27 mouse cellular contexts compared by ENCODE assay signal in the genomic region with DNA sequence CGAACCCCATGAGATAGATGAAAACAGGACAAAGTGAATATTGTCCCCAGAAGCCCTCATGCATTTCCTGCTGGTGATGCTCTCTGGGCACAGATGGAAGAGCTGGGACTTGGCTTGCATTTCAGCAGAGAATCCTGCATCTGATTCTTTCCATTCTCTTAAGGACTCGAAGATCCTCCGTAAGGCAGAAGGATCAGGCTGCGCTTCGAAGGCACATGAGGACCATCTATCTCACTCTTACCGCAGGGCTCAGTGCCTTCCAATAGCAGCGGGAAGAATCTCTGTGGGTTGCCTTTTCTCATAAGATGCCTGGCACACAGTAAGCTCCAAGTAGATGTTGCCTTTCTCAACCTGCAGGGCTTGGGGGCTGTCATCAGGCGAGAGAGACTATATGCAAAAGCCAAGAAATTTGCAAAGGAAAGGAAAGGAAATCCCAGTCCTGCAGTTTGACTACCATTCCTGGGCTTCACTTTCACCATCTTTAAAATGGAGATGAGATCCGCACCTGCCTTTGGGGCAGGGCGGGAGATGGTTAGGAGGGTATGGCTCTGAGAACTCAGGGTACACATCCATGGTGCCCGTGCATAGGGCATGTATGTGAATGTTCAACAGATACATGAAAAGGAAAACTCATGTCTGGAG. TPM values are rescaled to one million over a fixed set of nuclear protein-coding genes. Genes with fewer than 3 reads are reported as not detected.
DNase-seq lines count a peak whose midpoint lies in the region; ATAC-seq and TF ChIP-seq lines count a peak whose summit lies in the region.
"Had no signal": no experiment of that assay in that cellular context is flagged by ENCODE, and none has a peak within 500 bp of the region (broad histone marks: within the 10 kb centered on the region; RNA-seq: fewer than 3 reads in every experiment).

No protein-coding gene starts in this region.

- no peaks in the 10 kb centered on the region for H3K27me3 ChIP-seq in forebrain, postnatal 0 days (ENCODE audit: insufficient read depth, low read length)
- no peaks in the 10 kb centered on the region for H3K27me3 ChIP-seq in forebrain, embryonic 10.5 days (ENCODE audit: poor library complexity, severe bottlenecking)
- H3K27me3 ChIP-seq: CH12.LX; embryonic facial prominence, embryonic 12.5 days; forebrain, embryonic 12.5 days; heart, embryonic 13.5 days; kidney, embryonic 15.5 days; limb, embryonic 13.5 days; liver, embryonic 13.5 days; megakaryocyte, embryonic 14.5 days; midbrain, embryonic 13.5 days had no signal

- no peaks in the 10 kb centered on the region for H3K36me3 ChIP-seq in forebrain, postnatal 0 days (ENCODE audit: insufficient read depth)
- no peaks in the 10 kb centered on the region for H3K36me3 ChIP-seq in forebrain, embryonic 10.5 days (replicated peaks)
- H3K36me3 ChIP-seq: embryonic facial prominence, embryonic 12.5 days; forebrain, embryonic 12.5 days; heart, embryonic 13.5 days; kidney, embryonic 15.5 days; limb, embryonic 13.5 days; liver, embryonic 13.5 days; midbrain, embryonic 13.5 days had no signal

- 74% methylated on average over 11 of the region's 11 CpGs for WGBS in forebrain, postnatal 0 days
- WGBS in forebrain, embryonic 10.5 days, result 76% methylated on average over 11 of the region's 11 CpGs

- H3K4me1 ChIP-seq in forebrain, postnatal 0 days (ENCODE audit: insufficient read depth), result 0 out of 2 replicates have a peak, but pooled peaks cover 3% of the 10 kb centered on the region
- no peaks in the 10 kb centered on the region for H3K4me1 ChIP-seq in forebrain, embryonic 10.5 days
- H3K4me1 ChIP-seq: embryonic facial prominence, embryonic 12.5 days; forebrain, embryonic 12.5 days; kidney, embryonic 15.5 days; limb, embryonic 13.5 days; liver, embryonic 13.5 days; megakaryocyte, embryonic 14.5 days; midbrain, embryonic 13.5 days had no signal

- no peak overlapping the region for H3K27ac ChIP-seq in forebrain, postnatal 0 days (ENCODE audit: low read depth, low read length)
- no peak overlapping the region for H3K27ac ChIP-seq in forebrain, embryonic 10.5 days
- H3K27ac ChIP-seq: embryonic facial prominence, embryonic 12.5 days; forebrain, embryonic 12.5 days; heart, embryonic 13.5 days; hindbrain, postnatal 0 days; kidney, embryonic 15.5 days; limb, embryonic 13.5 days; liver, embryonic 13.5 days; midbrain, embryonic 13.5 days; stomach, postnatal 0 days had no signal

- H3K4me2 ChIP-seq in forebrain, postnatal 0 days (ENCODE audit: low read depth), result no peak overlapping the region
- H3K4me2 ChIP-seq: embryonic facial prominence, embryonic 12.5 days; forebrain, embryonic 12.5 days; heart, embryonic 13.5 days; kidney, embryonic 15.5 days; limb, embryonic 13.5 days; liver, embryonic 13.5 days; midbrain, embryonic 13.5 days had no signal

- ATAC-seq in forebrain, postnatal 0 days, result peak; percentile 70
- ATAC-seq: hindbrain, postnatal 0 days; midbrain, embryonic 13.5 days had no signal

- H3K4me3 ChIP-seq in forebrain, postnatal 0 days (ENCODE audit: low read depth, low read length), result no peak overlapping the region
- no peak overlapping the region for H3K4me3 ChIP-seq in forebrain, embryonic 10.5 days
- H3K4me3 ChIP-seq: embryonic facial prominence, embryonic 12.5 days; forebrain, embryonic 12.5 days; heart, embryonic 13.5 days; kidney, embryonic 15.5 days; limb, embryonic 13.5 days; liver, embryonic 13.5 days; megakaryocyte, embryonic 14.5 days; midbrain, embryonic 13.5 days had no signal

- DNase-seq in forebrain, postnatal 0 days, result peak; percentile 47
- DNase-seq in forebrain, embryonic 10.5 days (ENCODE audit: extremely low spot score, low spot score), result no peak
- DNase-seq in layer of hippocampus, adult 9-11 months, result peak; percentile 32
- no peak for DNase-seq in layer of hippocampus, postnatal 10 days (ENCODE audit: low spot score in 2 of 2)
- peak; percentile 67 for DNase-seq in ES-CJ7 (ENCODE audit: low read depth, low spot score)
- peak; percentile 63 for DNase-seq in brain, adult 2 months (ENCODE audit: low read depth, low spot score)
- no peak for DNase-seq in adrenal gland, postnatal 10 days
- DNase-seq in urinary bladder, postnatal 4 days (ENCODE audit: low spot score in 2 of 2), result no peak
- DNase-seq: adrenal gland, postnatal 25 days; B cell, adult 2 months; heart, adult 18-20 months; heart, postnatal 14 days; kidney, adult 11 months; kidney, postnatal 36 days; liver, embryonic 13.5 days; lung, adult 2 months; lung, postnatal 36 days had no signal

- TF ChIP-seq CTCF in forebrain, postnatal 0 days (IDR thresholded peaks at IDR 0.05; ENCODE audit: low read depth), result no peak

- H3K9ac ChIP-seq in forebrain, postnatal 0 days, result no peak overlapping the region
- H3K9ac ChIP-seq: embryonic facial prominence, embryonic 12.5 days; forebrain, embryonic 12.5 days; heart, embryonic 13.5 days; kidney, embryonic 15.5 days; limb, embryonic 13.5 days; liver, embryonic 13.5 days; midbrain, embryonic 13.5 days had no signal

- H3K9me3 ChIP-seq in forebrain, postnatal 0 days (ENCODE audit: low read length), result no peaks in the 10 kb centered on the region
- H3K9me3 ChIP-seq in forebrain, embryonic 10.5 days, result no peaks in the 10 kb centered on the region
- H3K9me3 ChIP-seq: embryonic facial prominence, embryonic 12.5 days; forebrain, embryonic 12.5 days; heart, embryonic 13.5 days; kidney, embryonic 15.5 days; liver, embryonic 13.5 days; midbrain, embryonic 13.5 days had no signal

RNA-seq across cellular contexts. Expression of a gene that starts 24.4 kb away (rescaled TPM):
- total RNA-seq in forebrain, postnatal 0 days (2014; rRNA removed), result 32.5 and 43.9 TPM in 2 replicates
- 12.8 and 19.9 TPM in 2 replicates for polyA plus RNA-seq in forebrain, postnatal 0 days (2015; fragmentation: Nextera tagmentation; extraction: Ambion mirVana)
- polyA plus RNA-seq in forebrain, embryonic 10.5 days (2016; fragmentation: Nextera tagmentation; extraction: Ambion mirVana), result 42.0 and 43.4 TPM in 2 replicates
- total RNA-seq in layer of hippocampus, postnatal 10 days (2021), result 10 to 100 TPM; 24.3 to 24.7 TPM
- total RNA-seq in adrenal gland, postnatal 10 days (2021), result 1 to 10 TPM; 5.4 to 8.8 TPM
- total RNA-seq: CH12.LX had no signal

Comparison
In these comparisons a context has a peak if more than half of its experiments do, and no peak if none do; other contexts are left out.
1. DNase-seq: peak in forebrain, postnatal 0 days (single experiment), layer of hippocampus, adult 9-11 months (single experiment), ES-CJ7 (single experiment) and brain, adult 2 months (single experiment); none in forebrain, embryonic 10.5 days (single experiment), layer of hippocampus, postnatal 10 days (0 of 2), adrenal gland, postnatal 10 days (single experiment) and urinary bladder, postnatal 4 days (0 of 2).